Mouse (Mus musculus): ENCODE data around the gene Trib3. TPM values are rescaled to one million over a fixed set of nuclear protein-coding genes. Genes with fewer than 3 reads are reported as not detected.

Gene Trib3
- total RNA-seq, 1 experiment = 18.5 TPM

- Histone ChIP-seq H3K36me3 (ENCODE audit: control insufficient read depth, insufficient read depth, low read length, poor library complexity, severe bottlenecking) (peaks cover 15% of the 10 kb centered on the region; the same call in 1 of the 2 replicates), H3K4me1 (ENCODE audit: control insufficient read depth in 2 of 2, insufficient read depth in 2 of 2, low read length in 2 of 2, poor library complexity in 1 of 2) (peaks cover 7 to 17% of the 10 kb centered on the region in 2 experiments; a peak in 3 of 4 replicates), H3K9me3 (ENCODE audit: control insufficient read depth, insufficient read depth, low read depth, low read length) (no peaks in the 10 kb centered on the region), H3K27ac (ENCODE audit: insufficient read depth, low read depth, low read length, poor library complexity, severe bottlenecking) (peak overlapping the region; percentile 51; the same call in 1 of the 2 replicates), H3K4me3 (ENCODE audit: insufficient read depth in 1 of 2, low read depth in 1 of 2, low read length in 2 of 2, poor library complexity in 1 of 2, severe bottlenecking in 1 of 2) (peak overlapping the region; percentile 8 to 36; a peak in 3 of 4 replicates), H3K9ac (ENCODE audit: insufficient read depth, low read depth, low read length, poor library complexity, severe bottlenecking) (no peak overlapping the region; the same call in 1 of the 2 replicates)
- no peak for DNase-seq (ENCODE audit: low read depth, low spot score)
- in situ Hi-C loops (cut with MboI; ENCODE audit: low sequenced_read_pairs in 2 of 2, unreplicated experiment in 2 of 2) = no loop called here
- TF ChIP-seq ZNF384 (IDR thresholded peaks at IDR 0.05; ENCODE audit: low read depth, low read length) (no peak), CHD2 (IDR thresholded peaks at IDR 0.05; ENCODE audit: low read depth, low read length) (no peak), ZC3H11A (IDR thresholded peaks at IDR 0.05; ENCODE audit: borderline replicate concordance, low read depth, low read length) (no peak), MAFK (IDR thresholded peaks at IDR 0.05; ENCODE audit: insufficient read depth, low read depth, low read length) (no peak), HCFC1 (IDR thresholded peaks at IDR 0.05; ENCODE audit: borderline replicate concordance, insufficient read depth, low read length) (no peak)
These were observed 1.6 kb upstream of the Trib3 start for GRCm38 (mm10) chr2:152345393-152345792.

GRCm38 (mm10) chr2:152344909-152345308, 1.1 kb upstream of the Trib3 start:
- no peak for DNase-seq (ENCODE audit: low read depth, low spot score)
- Histone ChIP-seq H3K9ac (ENCODE audit: insufficient read depth, low read depth, low read length, poor library complexity, severe bottlenecking) (peak overlapping the region; percentile 49; the same call in 1 of the 2 replicates), H3K9me3 (ENCODE audit: control insufficient read depth, insufficient read depth, low read depth, low read length) (no peaks in the 10 kb centered on the region), H3K4me1 (ENCODE audit: control insufficient read depth in 2 of 2, insufficient read depth in 2 of 2, low read length in 2 of 2, poor library complexity in 1 of 2) (peaks cover 7 to 17% of the 10 kb centered on the region in 2 experiments; a peak in 2 of 4 replicates), H3K4me3 (ENCODE audit: insufficient read depth in 1 of 2, low read depth in 1 of 2, low read length in 2 of 2, poor library complexity in 1 of 2, severe bottlenecking in 1 of 2) (peak overlapping the region; percentile 4 to 83; a peak in 3 of 4 replicates), H3K36me3 (ENCODE audit: control insufficient read depth, insufficient read depth, low read length, poor library complexity, severe bottlenecking) (peaks cover 15% of the 10 kb centered on the region; the same call in 1 of the 2 replicates), H3K27ac (ENCODE audit: insufficient read depth, low read depth, low read length, poor library complexity, severe bottlenecking) (peak overlapping the region; percentile 77)
- TF ChIP-seq MAFK (IDR thresholded peaks at IDR 0.05; ENCODE audit: insufficient read depth, low read depth, low read length) (no peak), ZNF384 (IDR thresholded peaks at IDR 0.05; ENCODE audit: low read depth, low read length) (peak; percentile 65; the same call in 1 of the 2 replicates)
- in situ Hi-C loops (cut with MboI; ENCODE audit: low sequenced_read_pairs in 2 of 2, unreplicated experiment in 2 of 2) = no loop called here

DNA sequence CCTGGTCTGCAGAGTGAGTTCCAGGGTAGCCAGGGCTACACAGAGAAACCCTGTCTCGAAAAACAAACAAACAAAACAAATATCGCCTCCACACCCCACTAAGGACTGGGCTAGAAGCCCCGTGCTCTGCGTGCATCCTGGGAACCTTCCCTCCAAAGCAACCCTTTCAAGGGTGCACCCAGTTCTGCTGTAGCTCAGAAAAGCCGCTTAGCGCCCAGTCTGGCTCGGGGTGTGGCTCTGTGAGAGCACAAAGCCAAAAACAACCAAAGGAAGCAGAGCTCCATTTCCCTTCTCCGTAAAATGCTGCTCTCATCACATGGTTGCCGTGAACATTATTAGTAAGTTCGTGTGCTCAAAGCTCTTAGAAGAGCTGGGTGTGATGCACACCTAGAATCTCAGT, 529 bp upstream of the Trib3 start:
- Histone ChIP-seq H3K27ac (ENCODE audit: insufficient read depth, low read depth, low read length, poor library complexity, severe bottlenecking) (peak overlapping the region; percentile 77), H3K9me3 (ENCODE audit: control insufficient read depth, insufficient read depth, low read depth, low read length) (no peaks in the 10 kb centered on the region), H3K36me3 (ENCODE audit: control insufficient read depth, insufficient read depth, low read length, poor library complexity, severe bottlenecking) (peaks cover 18% of the 10 kb centered on the region), H3K9ac (ENCODE audit: insufficient read depth, low read depth, low read length, poor library complexity, severe bottlenecking) (peak overlapping the region; percentile 49), H3K4me1 (ENCODE audit: control insufficient read depth in 2 of 2, insufficient read depth in 2 of 2, low read length in 2 of 2, poor library complexity in 1 of 2) (peaks cover 7 to 16% of the 10 kb centered on the region in 2 experiments; a peak in 2 of 4 replicates), H3K4me3 (ENCODE audit: insufficient read depth in 1 of 2, low read depth in 1 of 2, low read length in 2 of 2, poor library complexity in 1 of 2, severe bottlenecking in 1 of 2) (peak overlapping the region; percentile 83 to 93)
- TF ChIP-seq ZC3H11A (IDR thresholded peaks at IDR 0.05; ENCODE audit: borderline replicate concordance, low read depth, low read length) (no peak), CHD2 (IDR thresholded peaks at IDR 0.05; ENCODE audit: low read depth, low read length) (no peak), MAFK (IDR thresholded peaks at IDR 0.05; ENCODE audit: insufficient read depth, low read depth, low read length) (no peak), ZNF384 (IDR thresholded peaks at IDR 0.05; ENCODE audit: low read depth, low read length) (no peak), HCFC1 (IDR thresholded peaks at IDR 0.05; ENCODE audit: borderline replicate concordance, insufficient read depth, low read length) (no peak)
- no peak for DNase-seq (ENCODE audit: low read depth, low spot score)
- in situ Hi-C loops (cut with MboI; ENCODE audit: low sequenced_read_pairs in 2 of 2, unreplicated experiment in 2 of 2) = no loop called here

DNA sequence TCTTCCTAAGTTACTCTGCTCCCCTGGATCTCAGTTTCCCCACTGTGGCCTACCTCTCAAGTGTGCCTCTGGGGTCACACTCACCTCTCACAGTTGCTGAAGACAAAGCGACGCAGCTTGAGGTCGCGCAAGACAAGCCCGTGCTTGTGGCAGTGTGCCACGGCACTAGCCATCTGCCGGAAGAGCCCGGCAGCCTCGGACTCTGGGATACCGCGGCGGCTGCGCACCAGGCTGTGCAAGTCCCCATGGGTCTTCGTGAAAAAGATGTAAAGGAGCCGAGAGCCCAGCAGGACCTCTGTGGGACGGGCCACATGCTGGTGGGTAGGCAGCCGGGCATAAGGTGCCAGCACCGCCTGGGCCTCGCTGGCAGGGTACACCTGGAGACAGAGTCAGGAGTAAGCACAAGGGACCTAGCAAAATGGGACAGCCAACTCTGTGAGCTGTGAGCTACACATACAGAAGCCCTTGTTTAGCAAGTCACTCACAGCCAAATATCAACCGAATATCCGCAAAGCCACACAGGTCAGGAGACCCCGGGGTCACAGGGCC, 4.1 kb downstream of the Trib3 start:
- H3K9me3 ChIP-seq (ENCODE audit: control insufficient read depth, insufficient read depth, low read depth, low read length) = no peaks in the 10 kb centered on the region
- peak overlapping the region; percentile 2 to 46; a peak in 3 of 4 replicates for H3K4me3 ChIP-seq (ENCODE audit: insufficient read depth in 1 of 2, low read depth in 1 of 2, low read length in 2 of 2, poor library complexity in 1 of 2, severe bottlenecking in 1 of 2)
- H3K4me1 ChIP-seq (ENCODE audit: control insufficient read depth in 2 of 2, insufficient read depth in 2 of 2, low read length in 2 of 2, poor library complexity in 1 of 2) = peaks cover 0 to 18% of the 10 kb centered on the region in 2 experiments; a peak in 2 of 4 replicates
- no peak for DNase-seq (ENCODE audit: low read depth, low spot score)
- H3K9ac ChIP-seq (ENCODE audit: insufficient read depth, low read depth, low read length, poor library complexity, severe bottlenecking) = peak overlapping the region; percentile 62
- H3K27ac ChIP-seq (ENCODE audit: insufficient read depth, low read depth, low read length, poor library complexity, severe bottlenecking) = no peak overlapping the region
- H3K36me3 ChIP-seq (ENCODE audit: control insufficient read depth, insufficient read depth, low read length, poor library complexity, severe bottlenecking) = peaks cover 35% of the 10 kb centered on the region
- in situ Hi-C loops (cut with MboI; ENCODE audit: low sequenced_read_pairs in 2 of 2, unreplicated experiment in 2 of 2) = no loop called here
- TF ChIP-seq ZNF384 (IDR thresholded peaks at IDR 0.05; ENCODE audit: low read depth, low read length) (no peak), CHD2 (IDR thresholded peaks at IDR 0.05; ENCODE audit: low read depth, low read length) (no peak), MAFK (IDR thresholded peaks at IDR 0.05; ENCODE audit: insufficient read depth, low read depth, low read length) (no peak), HCFC1 (IDR thresholded peaks at IDR 0.05; ENCODE audit: borderline replicate concordance, insufficient read depth, low read length) (no peak)

Data from ES-E14 (cell line).